Mouse (Mus musculus): ENCODE measurements around the gene Esyt2.
"Not testable (repeated sequence)": the region's sequence is repeated elsewhere in the genome, so short reads cannot be mapped to it uniquely, and the experiment has no call there.

Gene Esyt2

GRCm38 (mm10) chr12:116280653-116281364 lies at the start of gene Esyt2:
Gene Esyt2 (plus strand): TSS chr12:116281196.
- peak; percentile 100 for DNase-seq (ENCODE audit: low spot score in 2 of 2)

GRCm38 (mm10) chr12:116231612-116232011 lies 49.4 kb upstream of the Esyt2 start:
- no peak for DNase-seq (ENCODE audit: low spot score in 2 of 2)

GRCm38 (mm10) chr12:116232061-116232460 lies 48.9 kb upstream of the Esyt2 start:
- no peak for DNase-seq (ENCODE audit: low spot score in 2 of 2)

DNA sequence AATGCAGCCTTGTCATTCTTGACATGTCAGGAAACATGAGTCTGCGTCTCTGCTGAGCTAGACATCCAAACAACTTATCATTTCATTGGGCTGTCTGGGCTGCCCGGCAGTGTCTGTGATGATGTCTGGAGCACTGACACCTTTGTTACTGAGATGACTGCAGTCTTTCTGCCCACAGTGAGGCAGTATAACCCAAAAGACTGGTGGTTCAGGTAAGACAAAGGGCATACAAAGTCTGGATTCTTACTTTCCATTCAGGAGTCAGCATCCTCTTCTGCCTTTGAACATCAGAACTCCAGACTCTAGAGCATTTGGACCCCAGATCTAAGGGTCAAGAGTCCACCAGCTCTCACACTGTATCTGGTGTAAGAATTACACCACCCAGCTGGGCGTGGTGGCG lies 45.6 kb upstream of the Esyt2 start:
- no peak for DNase-seq (ENCODE audit: low spot score in 2 of 2)

- DNase-seq (ENCODE audit: low spot score in 2 of 2): peak in 1 of 2 experiments; percentile 34
Observed at GRCm38 (mm10) chr12:116236658-116237057, 44.3 kb upstream of the Esyt2 start.

DNA sequence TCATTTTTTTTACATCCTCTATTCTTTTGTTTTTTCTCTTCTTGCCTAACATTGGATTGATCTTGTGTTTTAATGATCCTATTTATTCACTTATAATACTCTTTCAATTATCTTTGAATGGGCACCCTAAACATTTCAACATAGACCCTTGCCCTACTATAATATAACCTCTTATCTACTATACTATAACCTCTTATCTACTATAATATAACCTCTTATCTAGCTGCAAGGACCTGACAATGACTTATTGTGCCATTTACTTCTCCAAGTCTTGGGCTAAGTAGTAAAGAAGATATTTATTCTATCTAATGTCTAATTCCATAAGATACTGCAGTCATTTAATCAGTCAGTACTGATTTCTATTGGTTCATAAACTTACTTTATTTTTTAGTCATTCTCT lies 42.6 kb upstream of the Esyt2 start:
- DNase-seq (ENCODE audit: low spot score in 2 of 2): no peak

DNA sequence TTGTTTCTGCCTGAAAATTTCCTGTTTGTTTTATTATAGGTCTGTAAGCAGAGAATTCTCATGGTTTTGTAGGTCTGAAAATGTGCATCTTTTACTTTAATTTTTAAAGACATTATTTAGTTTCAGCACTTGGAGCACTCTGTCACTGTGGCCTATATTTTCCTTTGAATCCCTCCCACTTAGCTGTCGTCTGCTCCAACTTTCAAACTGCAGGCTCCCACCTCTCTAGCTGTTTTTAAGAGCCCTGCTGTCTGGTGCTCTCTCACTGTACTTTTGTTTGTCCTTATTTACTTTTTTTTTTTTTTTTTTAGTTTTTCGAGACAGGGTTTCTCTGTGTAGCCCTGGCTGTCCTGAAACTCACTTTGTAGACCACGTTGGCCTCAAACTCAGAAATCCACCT lies 42.2 kb upstream of the Esyt2 start:
- DNase-seq (ENCODE audit: low spot score in 2 of 2): peak in 1 of 2 experiments; percentile 25

DNA sequence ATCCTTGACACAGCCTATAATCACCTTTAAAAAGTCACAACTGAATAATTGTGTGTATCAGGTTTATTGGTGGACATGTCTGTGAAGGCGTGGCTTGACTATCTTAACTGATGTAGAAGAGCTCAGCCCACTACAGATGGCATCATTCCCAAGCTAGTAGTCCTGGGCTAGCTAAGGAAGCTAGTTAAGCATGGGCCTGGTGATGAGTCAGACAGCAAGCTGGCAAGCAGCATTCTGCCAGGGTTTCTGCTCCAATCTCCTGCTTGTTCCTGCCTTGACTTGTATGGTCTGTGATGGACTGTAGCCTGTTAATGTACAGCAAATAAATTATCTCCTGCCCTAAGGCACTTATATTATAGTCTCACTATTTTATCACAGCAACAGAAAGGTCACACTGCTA lies 36.4 kb upstream of the Esyt2 start:
- peak in 1 of 2 experiments; percentile 16 for DNase-seq (ENCODE audit: low spot score in 2 of 2)

- DNase-seq (ENCODE audit: low spot score in 2 of 2): no peak
Observed at GRCm38 (mm10) chr12:116254652-116255051, 26.3 kb upstream of the Esyt2 start.

- no peak for DNase-seq (ENCODE audit: low spot score in 2 of 2)
Observed at GRCm38 (mm10) chr12:116255636-116256035, 25.4 kb upstream of the Esyt2 start.

DNA sequence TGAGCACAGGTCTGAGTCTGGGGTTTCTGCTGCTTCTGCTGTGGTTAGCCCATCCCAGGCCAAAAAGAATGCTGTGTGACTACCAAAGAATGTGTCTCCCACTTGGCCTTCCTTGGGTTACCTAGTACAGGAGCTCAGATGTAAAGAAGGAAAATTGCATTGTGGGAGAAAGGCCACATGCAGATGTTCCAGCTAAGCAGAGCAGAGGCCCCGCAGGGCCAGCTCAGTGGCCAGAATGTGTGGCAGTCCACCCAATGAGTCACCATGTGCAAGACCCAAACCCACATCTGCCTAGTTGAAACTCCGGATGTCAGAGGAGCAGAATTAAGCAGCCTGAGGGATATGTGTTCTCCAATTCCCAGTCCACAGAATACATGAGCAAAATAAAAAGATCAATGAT lies 22.7 kb upstream of the Esyt2 start:
- DNase-seq (ENCODE audit: low spot score in 2 of 2): no peak

DNA sequence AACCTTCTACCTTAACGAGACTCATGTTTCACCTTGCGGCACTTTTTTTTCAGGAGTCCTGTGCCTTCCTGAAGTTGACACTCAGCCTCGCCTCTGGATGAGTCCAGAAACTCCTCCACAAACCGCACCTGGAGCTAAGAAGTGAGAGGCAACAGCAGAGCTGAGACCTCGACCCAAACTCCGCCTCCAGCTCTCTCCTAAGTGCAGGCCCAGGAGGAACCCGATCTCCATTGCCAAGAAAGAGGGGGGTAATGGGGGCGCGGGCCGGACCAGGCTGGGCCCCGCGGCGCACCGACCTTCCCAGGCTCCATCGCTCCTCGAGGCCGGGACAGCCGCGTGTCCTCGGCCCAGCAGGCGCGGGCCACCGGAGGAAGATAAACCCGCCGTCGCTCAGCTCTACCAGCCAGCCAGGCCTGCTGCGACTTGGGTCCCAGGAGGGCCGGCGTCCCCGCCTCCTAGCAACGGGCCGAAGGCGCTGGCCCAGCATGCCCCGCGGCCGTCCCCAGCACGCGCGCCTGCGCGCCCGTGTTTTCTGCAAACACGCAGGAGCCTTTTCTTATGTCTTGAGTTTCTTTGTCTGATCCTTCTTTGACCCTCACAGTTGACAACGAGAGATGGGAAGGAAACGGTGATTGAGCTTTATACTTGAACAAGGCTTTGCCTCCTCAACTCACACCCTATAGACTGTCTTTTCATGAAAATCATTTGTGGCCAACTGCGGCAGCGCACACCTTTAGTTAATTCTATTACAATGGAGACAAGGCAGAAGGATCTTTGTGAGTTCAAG lies 18.2 kb upstream of the Esyt2 start, which contains the start of gene Wdr60:
Gene Wdr60 (minus strand): TSS at position 468 of the 787 bp plus-strand sequence.
- DNase-seq (ENCODE audit: low spot score in 2 of 2): peak; percentile 90

- no peak for DNase-seq (ENCODE audit: low spot score in 2 of 2)
Observed at GRCm38 (mm10) chr12:116264756-116265155, 16.2 kb upstream of the Esyt2 start.

DNA sequence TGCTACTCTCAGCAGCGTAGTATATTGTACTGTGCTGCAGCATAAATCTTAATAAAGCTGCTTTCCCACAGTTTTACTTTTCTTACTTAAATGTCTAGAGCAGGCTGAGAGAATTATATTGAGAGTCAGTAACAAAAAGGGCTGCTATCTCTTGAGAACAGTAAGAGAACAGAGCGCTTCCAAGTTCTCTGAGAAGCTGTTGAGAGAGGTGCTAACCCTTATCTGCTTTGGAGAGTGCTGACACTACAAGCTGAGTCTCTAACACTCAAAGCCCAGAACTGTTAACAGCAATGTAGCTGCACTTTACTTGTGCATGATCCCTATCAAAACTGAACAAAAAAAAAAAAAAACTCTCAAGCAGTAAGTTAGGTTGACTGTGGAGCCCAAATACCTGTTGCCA lies 15.7 kb upstream of the Esyt2 start:
- DNase-seq (ENCODE audit: low spot score in 2 of 2): no peak

DNA sequence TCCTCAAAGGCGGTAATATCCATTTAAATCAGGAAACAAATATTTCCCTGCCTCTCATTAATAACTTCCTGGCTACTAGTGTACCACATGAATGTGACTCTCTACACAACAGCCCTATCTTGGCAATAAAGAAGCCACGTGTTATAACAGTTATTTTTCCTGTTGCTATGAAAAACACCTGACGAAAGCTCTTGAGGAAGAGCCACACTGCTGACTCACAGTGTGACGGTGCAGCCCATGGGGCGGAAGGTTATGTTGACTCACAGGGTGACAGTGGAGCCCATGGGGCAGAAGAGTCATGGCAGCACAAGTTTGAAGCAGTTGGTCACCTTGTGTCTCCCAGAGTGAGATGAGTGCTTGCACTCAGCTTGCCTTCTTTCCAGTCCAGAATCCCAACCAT lies 11.5 kb upstream of the Esyt2 start:
- DNase-seq (ENCODE audit: low spot score in 2 of 2): no peak

- DNase-seq (ENCODE audit: low spot score in 2 of 2): no peak
Observed at GRCm38 (mm10) chr12:116270538-116270937, 10.5 kb upstream of the Esyt2 start.

- DNase-seq (ENCODE audit: low spot score in 2 of 2): no peak
Observed at GRCm38 (mm10) chr12:116271071-116271470, 9.9 kb upstream of the Esyt2 start.

DNA sequence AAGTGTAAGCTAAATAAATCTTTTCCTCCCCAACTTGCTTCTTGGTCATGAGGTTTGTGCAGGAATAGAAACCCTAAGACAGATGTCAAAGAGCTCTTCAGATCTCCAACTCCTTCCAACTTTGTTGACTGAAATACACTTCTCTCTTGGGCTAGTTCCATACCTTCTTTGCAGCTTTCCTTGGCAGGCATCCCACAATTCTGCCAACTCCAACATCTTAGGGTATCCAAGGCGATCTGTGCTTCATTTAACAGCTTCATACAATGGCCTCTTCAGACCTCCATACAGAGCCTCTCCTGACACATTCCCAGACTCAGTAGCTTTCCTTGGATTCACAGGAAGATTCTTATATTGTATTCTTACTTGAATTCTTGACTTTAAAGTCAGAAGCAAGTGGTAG lies 7.3 kb upstream of the Esyt2 start:
- no peak for DNase-seq (ENCODE audit: low spot score in 2 of 2)

GRCm38 (mm10) chr12:116275086-116275485 lies 5.9 kb upstream of the Esyt2 start, which contains the start of gene Gm11027:
Gene Gm11027 (plus strand): TSS chr12:116275386.
- not testable (repeated sequence) for DNase-seq (ENCODE audit: low spot score in 2 of 2)

DNA sequence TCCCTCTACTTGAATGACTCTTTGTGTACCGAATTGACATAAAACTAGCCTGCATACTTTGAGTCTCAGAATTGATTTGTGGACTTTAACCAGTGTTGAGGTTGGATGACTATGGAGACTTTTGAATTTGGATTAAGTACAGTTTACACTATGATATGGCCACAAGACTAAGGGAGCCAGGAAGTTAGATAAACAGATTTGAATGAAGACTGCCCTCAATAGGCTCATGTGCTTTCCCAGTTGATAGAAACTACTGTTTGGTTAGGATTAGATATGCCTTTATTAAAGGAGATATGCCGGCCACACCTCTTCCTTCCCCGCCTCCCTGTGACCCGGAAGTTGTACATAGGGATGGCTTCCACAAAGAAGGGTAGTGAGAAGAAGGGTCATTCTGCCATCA lies 5.4 kb upstream of the Esyt2 start:
- no peak for DNase-seq (ENCODE audit: low spot score in 2 of 2)

DNA sequence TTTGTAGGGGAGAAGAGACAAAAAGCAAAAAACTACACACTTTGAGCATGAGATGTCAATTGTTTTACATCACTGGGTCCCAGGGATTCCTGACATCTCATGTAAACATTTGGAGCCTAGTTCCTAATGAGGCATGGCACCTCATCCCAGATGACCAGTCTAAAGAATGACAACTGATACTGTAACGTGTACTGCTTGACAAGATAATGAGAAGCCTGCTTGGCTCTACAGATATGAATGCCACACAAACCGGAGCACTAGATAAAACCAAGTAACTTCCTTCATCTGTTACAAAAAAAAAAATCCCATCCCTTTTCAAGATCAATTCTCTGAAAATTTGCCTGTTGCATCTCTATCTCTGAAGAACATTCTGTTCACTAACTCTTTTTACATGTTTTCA lies 4.0 kb upstream of the Esyt2 start:
- DNase-seq (ENCODE audit: low spot score in 2 of 2): no peak

DNA sequence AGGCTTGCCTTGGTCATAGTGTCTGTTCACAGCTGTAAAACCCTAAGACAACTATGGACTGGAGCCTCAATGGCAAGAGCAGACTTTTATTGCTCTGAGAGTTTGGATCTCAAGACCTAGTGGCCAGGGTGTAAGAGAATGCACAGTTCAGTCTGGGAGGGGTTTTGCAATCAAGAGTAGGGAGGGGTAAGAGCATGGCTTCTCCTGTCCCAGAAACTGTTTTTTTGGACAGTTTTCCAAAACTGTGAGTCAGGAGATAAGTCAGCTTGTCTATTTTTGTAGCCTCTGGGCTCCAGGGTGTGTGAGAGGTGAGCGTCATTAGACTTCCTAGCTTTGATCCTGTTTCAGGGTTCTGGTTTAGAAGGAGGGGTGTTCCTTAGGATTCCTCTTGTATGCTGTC lies 2.5 kb upstream of the Esyt2 start:
- no peak for DNase-seq (ENCODE audit: low spot score in 2 of 2)

- no peak for DNase-seq (ENCODE audit: low spot score in 2 of 2)
Observed at GRCm38 (mm10) chr12:116279181-116279580, 1.8 kb upstream of the Esyt2 start.
